Mouse (Mus musculus) ES-Bruce4 (cell line): ENCODE measurements around the gene Gm10277.

Experiments
- CTCF ChIP-seq: IDR thresholded peaks from one replicate; pipeline ENCODE4 v1.8.1; 2011; ENCODE audit warnings: low read depth, low read length
- EP300 ChIP-seq: IDR thresholded peaks from 2 replicates; pipeline ENCODE4 v1.6.1; 2011; ENCODE audit warnings: low read depth, low read length; ENCODE audit not compliant: insufficient read depth
- POLR2A ChIP-seq: IDR thresholded peaks from one replicate; pipeline ENCODE4 v1.8.1; 2011; ENCODE audit warnings: low read length; ENCODE audit not compliant: insufficient read depth

DNA sequence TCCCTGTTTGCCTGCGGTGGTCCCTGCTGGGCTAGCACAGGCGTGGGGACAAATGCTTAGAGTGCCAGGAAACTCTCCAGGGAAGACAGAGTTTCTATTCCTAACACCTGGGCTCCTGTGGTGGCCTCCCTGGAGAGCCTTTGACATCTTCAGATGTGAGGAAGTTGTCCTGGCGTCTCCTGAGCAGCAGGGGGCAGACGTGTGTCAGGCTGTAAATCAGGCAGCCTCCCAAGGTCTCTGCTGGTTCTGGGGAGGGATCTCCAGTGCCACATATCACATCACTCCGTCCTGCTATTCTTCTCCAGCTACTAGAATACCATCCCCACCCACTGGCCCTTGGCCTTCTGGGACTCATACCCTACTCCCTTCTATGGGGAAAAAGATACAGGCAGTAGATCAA is 38.3 kb upstream of the Gm10277 start:
- peak; percentile 93 for TF ChIP-seq CTCF
- TF ChIP-seq POLR2A: no peak
- TF ChIP-seq EP300: no peak
